In the genomic region with DNA sequence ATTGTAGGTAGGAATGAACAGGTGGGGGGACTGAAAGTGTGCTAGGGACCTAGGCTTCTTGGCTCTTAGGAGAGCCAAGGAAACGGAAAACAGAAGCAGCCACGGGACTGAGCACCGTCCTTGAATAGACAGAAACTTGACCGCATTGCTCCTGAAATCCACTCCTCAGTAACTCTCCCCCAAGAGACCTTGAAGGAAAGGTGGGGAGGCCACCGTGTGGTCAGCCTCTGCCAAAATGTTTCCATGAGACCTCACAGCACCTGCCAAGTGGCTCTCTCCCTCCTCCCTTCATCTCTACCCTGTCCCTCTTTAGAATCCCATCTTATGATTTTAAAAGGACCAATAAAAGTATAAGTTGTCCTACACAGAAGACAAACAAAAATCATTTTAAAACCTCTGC, we compare ENCODE assay signal across 20 mouse cellular contexts. TPM values are rescaled to one million over a fixed set of nuclear protein-coding genes. Genes with fewer than 3 reads are reported as not detected.
"Had no signal": no experiment of that assay in that cellular context is flagged by ENCODE, and none has a peak within 500 bp of the region (broad histone marks: within the 10 kb centered on the region; RNA-seq: fewer than 3 reads in every experiment).

No protein-coding gene starts in this region.

- H3K9ac ChIP-seq: neural tube, embryonic 13.5 days; neural tube, embryonic 15.5 days; stomach, embryonic 15.5 days had no signal

- H3K4me1 ChIP-seq: neural tube, embryonic 13.5 days; stomach, embryonic 15.5 days had no signal

- H3K4me3 ChIP-seq: neural tube, embryonic 13.5 days; neural tube, embryonic 15.5 days; stomach, embryonic 15.5 days had no signal

- H3K9me3 ChIP-seq: neural tube, embryonic 13.5 days; neural tube, embryonic 15.5 days; stomach, embryonic 15.5 days had no signal

- DNase-seq: retina, postnatal 1 day; right cerebral cortex, adult 18-20 months; right cerebral cortex, postnatal 14 days; right cerebral cortex, postnatal 25 days; right cerebral cortex, postnatal 4 days; spleen, adult 18-20 months; thymus, adult 18-20 months; thymus, adult 2 months; thymus, postnatal 14 days; thymus, postnatal 25 days; thymus, postnatal 36 days; thymus, postnatal 4 days had no signal

- H3K4me2 ChIP-seq: neural tube, embryonic 13.5 days; neural tube, embryonic 15.5 days; stomach, embryonic 15.5 days had no signal

- H3K27ac ChIP-seq: neural tube, embryonic 13.5 days; neural tube, embryonic 15.5 days; stomach, embryonic 15.5 days; stomach, postnatal 0 days had no signal

- H3K27me3 ChIP-seq: neural tube, embryonic 13.5 days; neural tube, embryonic 15.5 days; stomach, embryonic 15.5 days had no signal

- H3K36me3 ChIP-seq: neural tube, embryonic 13.5 days; neural tube, embryonic 15.5 days; stomach, embryonic 15.5 days had no signal

RNA-seq across cellular contexts. Expression of a gene that starts 40.4 kb away (rescaled TPM):
- total RNA-seq: neutrophil, adult 5-6 weeks had no signal
- polyA plus RNA-seq: small intestine, adult 2 months; stomach, embryonic 16.5 days; thymus, postnatal 0 days had no signal
